Mouse (Mus musculus) olfactory bulb, adult 2 months (tissue): ENCODE data around the gene Lrrc74a. TPM values are rescaled to one million over a fixed set of nuclear protein-coding genes. Genes with fewer than 3 reads are reported as not detected.
A peak's percentile ranks its signal among the peaks of the same experiment; 100 is the strongest.

Experiments
- H3K27ac ChIP-seq: fragments of 200-500 bp; 2 replicates; pipeline ENCODE4 v1.5.1; 2012; ENCODE audit warnings: low read depth, low read length; ENCODE audit not compliant: insufficient read depth
- H3K4me1 ChIP-seq: fragments of 200-500 bp; 2 replicates; pipeline ENCODE4 v1.6.1; 2012; ENCODE audit warnings: low read length; ENCODE audit not compliant: control insufficient read depth, insufficient read depth
- H3K4me3 ChIP-seq: fragments of 200-500 bp; 2 replicates; pipeline ENCODE4 v1.5.1; 2012; ENCODE audit warnings: mild to moderate bottlenecking, low read depth, low read length, moderate library complexity; ENCODE audit not compliant: insufficient read depth
- CTCF ChIP-seq: fragments of 200-500 bp; IDR thresholded peaks from 2 replicates; pipeline ENCODE4 v1.5.1; 2012; ENCODE audit warnings: low read depth, mild to moderate bottlenecking, low read length, moderate library complexity; ENCODE audit not compliant: insufficient read depth
- POLR2A ChIP-seq: fragments of 200-500 bp; IDR thresholded peaks from 2 replicates; pipeline ENCODE4 v1.6.1; 2012; ENCODE audit warnings: mild to moderate bottlenecking, low read depth, low read length, moderate library complexity; ENCODE audit not compliant: insufficient read depth
- WGBS: fragments of 180-500 bp; shearing (Covaris S2); methylation state at CpG from one replicate; pipeline ENCODE4 v1.1.7; 2018; 5-methylcytosine and 5-hydroxymethylcytosine counted together
- polyA plus RNA-seq: library from polyadenylated mRNA; stranded (reverse); fragments of >200 nt; gene quantifications from 2 replicates; pipeline ENCODE4 v1.2.4, GENCODE M21; 2012; ENCODE audit warnings: low replicate concordance; ENCODE audit not compliant: missing spikeins, insufficient read depth, insufficient read length

Lrrc74a gene
- polyA plus RNA-seq, 1 experiment, result not detected

- WGBS, result 5% methylated on average over 20 of the region's 20 CpGs
- peak overlapping the region; percentile 99 for H3K27ac ChIP-seq
- H3K4me3 ChIP-seq, result peak overlapping the region; percentile 24; the same call in 1 of the 2 replicates
- H3K4me1 ChIP-seq, result peaks cover 81% of the 10 kb centered on the region
- TF ChIP-seq POLR2A, result no peak
- TF ChIP-seq CTCF, result no peak
Measured at GRCm38 (mm10) chr12:86806031-86806922, 72.1 kb downstream of the Lrrc74a start.

DNA sequence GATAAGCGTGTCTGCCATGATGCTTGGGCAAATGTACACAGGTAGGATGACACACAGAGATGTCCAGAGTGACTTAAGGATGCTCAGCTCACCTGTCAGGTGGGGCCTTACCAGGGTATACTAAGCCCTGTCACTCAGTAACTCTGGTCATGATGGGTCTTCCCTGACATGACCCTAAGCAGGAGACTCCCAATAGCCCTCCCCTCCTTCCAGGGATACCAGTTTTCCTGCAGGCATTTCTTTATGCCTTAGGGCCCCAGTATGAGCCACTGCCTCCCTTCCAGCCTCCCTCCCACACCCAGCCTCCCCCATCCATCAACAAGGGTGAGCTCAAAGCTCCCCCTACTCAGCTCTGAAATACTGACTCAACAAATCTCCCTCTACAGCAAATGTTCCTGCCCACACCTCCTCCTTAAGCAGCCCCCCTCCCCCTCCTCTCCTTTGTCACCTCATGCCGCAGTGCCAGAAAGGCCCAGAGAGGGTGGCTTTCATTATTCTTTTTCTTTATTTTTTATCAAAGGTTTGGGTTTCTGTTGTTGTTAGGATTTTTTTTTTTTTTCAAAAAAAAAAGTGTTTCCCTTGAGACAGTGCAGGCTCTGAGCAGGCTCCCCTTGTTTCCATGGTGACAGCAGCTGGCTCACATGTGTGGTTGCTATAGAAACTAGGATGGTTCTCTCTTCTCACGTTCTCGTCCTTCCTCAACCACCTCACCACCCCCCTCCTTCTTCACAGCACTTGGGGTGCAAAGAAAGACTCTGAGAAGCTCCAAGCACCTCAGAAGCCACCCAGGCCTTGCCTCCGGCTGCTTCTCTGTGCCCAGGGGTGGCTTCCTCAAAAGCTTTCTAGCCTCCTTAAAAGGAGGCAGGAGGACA, 73.0 kb downstream of the Lrrc74a start:
- 13% methylated on average over 5 of the region's 5 CpGs for WGBS

GRCm38 (mm10) chr12:86807795-86808128, 73.6 kb downstream of the Lrrc74a start:
- no peak for TF ChIP-seq POLR2A
- TF ChIP-seq CTCF, result no peak
- Histone ChIP-seq H3K4me3 (no peak overlapping the region), H3K27ac (peak overlapping the region; percentile 100), H3K4me1 (peaks cover 80% of the 10 kb centered on the region)
- WGBS, result 22% methylated on average over 4 of the region's 4 CpGs

More for the DNA sequence above, 73.0 kb downstream of the Lrrc74a start:
- Histone ChIP-seq H3K27ac (peak overlapping the region; percentile 100), H3K4me3 (0 out of 2 replicates have a peak overlapping the region, but pooled peaks have one; percentile 24), H3K4me1 (peaks cover 81% of the 10 kb centered on the region)
- TF ChIP-seq POLR2A (no peak), CTCF (no peak)

DNA sequence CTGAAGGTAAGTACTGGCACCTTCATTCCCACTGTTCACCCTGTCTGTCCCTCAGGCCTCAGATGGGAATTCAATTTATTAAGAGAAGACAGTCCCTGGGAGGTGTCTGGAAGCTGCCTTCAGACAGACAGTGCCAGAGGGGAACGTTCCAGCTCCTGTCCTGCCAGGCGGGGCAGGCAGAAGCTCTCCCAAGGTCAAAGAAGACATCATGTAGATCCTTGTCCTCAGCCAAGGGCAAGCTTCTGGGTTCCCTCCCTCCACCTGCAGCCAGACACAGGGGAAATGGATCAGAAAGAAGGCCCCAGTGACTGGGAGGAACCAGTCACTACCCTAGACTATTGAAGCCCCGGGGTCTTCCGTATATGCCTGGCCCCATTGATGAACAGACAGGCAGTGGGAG, 74.7 kb downstream of the Lrrc74a start:
- 64% methylated on average over 4 of the region's 4 CpGs for WGBS
- H3K4me3 ChIP-seq, result no peak overlapping the region
- TF ChIP-seq CTCF (no peak), POLR2A (no peak)
- peaks cover 79% of the 10 kb centered on the region for H3K4me1 ChIP-seq
- H3K27ac ChIP-seq, result peak overlapping the region; percentile 100

DNA sequence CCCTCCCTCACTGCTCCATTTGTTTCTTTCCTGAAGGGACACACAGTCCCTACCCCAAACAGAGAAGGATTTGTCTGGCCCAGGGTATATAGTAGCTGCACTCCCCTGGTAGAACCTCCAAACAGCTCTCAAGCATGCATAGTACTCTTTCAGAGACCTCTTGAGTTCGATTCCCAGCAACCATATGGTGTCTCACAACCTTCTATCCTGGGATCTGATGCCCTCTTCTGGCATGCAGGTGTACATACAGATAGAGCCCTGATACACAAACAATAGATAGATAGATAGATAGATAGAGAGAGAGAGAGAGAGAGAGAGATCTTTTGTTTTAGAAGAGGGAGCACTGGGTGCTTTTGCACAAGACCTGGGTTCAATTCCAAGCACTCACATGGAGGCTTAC, 75.9 kb downstream of the Lrrc74a start:
- H3K4me3 ChIP-seq, result no peak overlapping the region
- no peak for TF ChIP-seq CTCF
- no peak for TF ChIP-seq POLR2A
- WGBS, result 80% methylated on average over 1 of the region's 1 CpGs
- H3K27ac ChIP-seq, result peak overlapping the region; percentile 99
- peaks cover 75% of the 10 kb centered on the region for H3K4me1 ChIP-seq

DNA sequence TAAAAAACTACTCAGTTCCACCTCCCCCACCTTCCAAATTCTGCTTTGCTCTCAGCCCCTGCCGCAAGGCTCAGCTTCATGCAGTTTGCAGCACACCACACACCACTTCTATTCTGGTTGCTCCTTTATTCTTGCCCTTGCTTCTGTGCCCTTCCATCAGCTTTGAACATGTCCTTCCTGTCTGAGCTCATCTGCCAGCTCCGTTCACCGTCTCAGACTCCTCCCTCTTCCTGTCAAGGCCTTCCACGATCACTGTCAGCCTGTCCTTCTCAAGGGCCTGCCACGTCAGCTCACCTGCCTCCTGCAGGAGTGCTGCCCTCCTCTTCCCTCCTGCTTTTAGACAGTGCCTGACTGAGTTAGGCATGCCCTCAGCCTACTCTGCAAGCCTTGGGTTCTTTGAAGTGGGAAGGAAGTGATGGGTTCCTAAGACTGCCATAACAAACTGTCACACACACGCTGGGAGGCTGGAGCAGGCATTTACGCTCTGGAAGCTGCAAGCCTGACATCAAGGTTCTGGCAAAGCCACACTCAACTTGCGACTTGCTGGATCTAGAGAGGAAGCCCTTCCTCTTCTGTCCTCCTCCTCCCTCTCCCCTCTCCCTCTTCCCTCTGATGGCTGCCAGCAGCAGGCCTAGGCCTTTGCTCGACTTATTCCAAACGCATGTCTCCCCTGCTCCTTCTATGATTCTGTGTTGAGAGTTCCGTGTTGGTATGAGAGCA, 76.7 kb downstream of the Lrrc74a start:
- peaks cover 75% of the 10 kb centered on the region for H3K4me1 ChIP-seq
- WGBS, result 17% methylated on average over 11 of the region's 11 CpGs
- H3K27ac ChIP-seq, result peak overlapping the region; percentile 99
- no peak for TF ChIP-seq CTCF
- 0 out of 2 replicates have a peak, but pooled peaks have one; percentile 22 for TF ChIP-seq POLR2A
- H3K4me3 ChIP-seq, result no peak overlapping the region

GRCm38 (mm10) chr12:86812782-86813181, 78.6 kb downstream of the Lrrc74a start:
- peaks cover 72% of the 10 kb centered on the region for H3K4me1 ChIP-seq

More at GRCm38 (mm10) chr12:86812782-86813181, 78.6 kb downstream of the Lrrc74a start:
- Histone ChIP-seq H3K27ac (peak overlapping the region; percentile 79), H3K4me3 (no peak overlapping the region)
- 24% methylated on average over 3 of the region's 3 CpGs for WGBS
- TF ChIP-seq POLR2A (no peak), CTCF (no peak)

Other genes with a start within 250 kb of the Lrrc74a start
- not detected in 2 replicates for gene Vash1, start 55.7 kb upstream of the Lrrc74a start, polyA plus RNA-seq
- gene Angel1, start 7.9 kb upstream of the Lrrc74a start, polyA plus RNA-seq, result not detected in 2 replicates
- not detected in 2 replicates for gene Irf2bpl, start 150.4 kb downstream of the Lrrc74a start, polyA plus RNA-seq
- gene Cipc, start 212.7 kb downstream of the Lrrc74a start, polyA plus RNA-seq, result 112 TPM in 1 of 2 replicates, not detected in the other